Mouse (Mus musculus) midbrain, embryonic 14.5 days (tissue): Measurements from ENCODE around the gene 9530077C05Rik. TPM values are rescaled to one million over a fixed set of nuclear protein-coding genes. Genes with fewer than 3 reads are reported as not detected.
"Not testable (repeated sequence)": the region's sequence is repeated elsewhere in the genome, so short reads cannot be mapped to it uniquely, and the experiment has no call there.

Source experiments
- ATAC-seq: fragments of 200-750 bp; cut with Nextera tagmentation; 2 replicates; pipeline ENCODE4 v1.8.0; 2017; ENCODE audit warnings: moderate number of reproducible peaks, moderate library complexity; ENCODE audit not compliant: low FRiP score, low TSS enrichment
- DNase-seq: peaks from one replicate; pipeline ENCODE4 v3.0.0-alpha.2; 2015
- H3K27ac ChIP-seq: fragments of 300-500 bp; sonication (generic); replicated peaks from 2 replicates; pipeline ENCODE4 v1.5.1; 2014; ENCODE audit warnings: mild to moderate bottlenecking, low read depth, low read length, moderate library complexity
- H3K27me3 ChIP-seq: fragments of 300-500 bp; sonication (generic); 2 replicates; pipeline ENCODE4 v1.6.1; 2014; ENCODE audit warnings: low read length, control low read depth, mixed read lengths; ENCODE audit not compliant: control insufficient read depth, insufficient read depth
- H3K36me3 ChIP-seq: fragments of 300-500 bp; sonication (generic); 2 replicates; pipeline ENCODE4 v1.6.1; 2014; ENCODE audit warnings: low read length, control low read depth; ENCODE audit not compliant: control insufficient read depth, insufficient read depth
- H3K4me1 ChIP-seq: fragments of 300-500 bp; sonication (generic); 2 replicates; pipeline ENCODE4 v1.6.1; 2014; ENCODE audit warnings: mild to moderate bottlenecking, antibody characterized with exemption, low read length, control low read depth; ENCODE audit not compliant: control insufficient read depth, insufficient read depth
- H3K4me2 ChIP-seq: fragments of 300-500 bp; sonication (generic); 2 replicates; pipeline ENCODE4 v1.6.1; 2014; ENCODE audit warnings: mild to moderate bottlenecking, low read length, moderate library complexity
- H3K4me3 ChIP-seq: fragments of 300-500 bp; sonication (generic); replicated peaks from 2 replicates; pipeline ENCODE4 v1.5.1; 2014; ENCODE audit warnings: low read depth, low read length
- H3K9ac ChIP-seq: fragments of 300-500 bp; sonication (generic); replicated peaks from 2 replicates; pipeline ENCODE4 v1.6.1; 2014; ENCODE audit warnings: mild to moderate bottlenecking, low read length, moderate library complexity
- H3K9me3 ChIP-seq: fragments of 300-500 bp; sonication (generic); 2 replicates; pipeline ENCODE4 v1.6.1; 2016; ENCODE audit warnings: low read length, control low read depth, mixed read lengths; ENCODE audit not compliant: control insufficient read depth
- WGBS: fragments of 180-500 bp; shearing (Covaris S2); extraction: QIAGEN DNeasy Blood & Tissue Kit; methylation state at CpG from one replicate; pipeline ENCODE4 v1.1.7; 2014; 5-methylcytosine and 5-hydroxymethylcytosine counted together
- polyA plus RNA-seq: library from polyadenylated mRNA; unstranded; fragments of >200 nt; fragmentation: Nextera tagmentation; extraction: Ambion mirVana; gene quantifications from 2 replicates; pipeline ENCODE4 v1.2.1, GENCODE M21; 2014

9530077C05Rik gene
- polyA plus RNA-seq, 1 experiment from 2014 or later = 15.7 TPM

GRCm38 (mm10) chr9:22388401-22388980 is 22.8 kb upstream of the 9530077C05Rik start:
- Histone ChIP-seq H3K36me3 (no peaks in the 10 kb centered on the region), H3K27ac (peak overlapping the region; percentile 74), H3K9me3 (no peaks in the 10 kb centered on the region), H3K9ac (peak overlapping the region; percentile 73), H3K4me1 (peaks cover 5% of the 10 kb centered on the region; the same call in 1 of the 2 replicates), H3K4me2 (peak overlapping the region; percentile 96), H3K4me3 (peak overlapping the region; percentile 66), H3K27me3 (no peaks in the 10 kb centered on the region)
- under 1% methylated on average over 41 of the region's 41 CpGs for WGBS
- ATAC-seq (peak; percentile 79), DNase-seq (peak; percentile 76)

GRCm38 (mm10) chr9:22389021-22389476 is 22.3 kb upstream of the 9530077C05Rik start, which contains the start of gene Anln:
Gene Anln, minus strand, starts transcription at chr9:22389188.
- Histone ChIP-seq H3K4me2 (peak within 1 kb of the TSS; percentile 96), H3K27ac (peak within 1 kb of the TSS; percentile 74), H3K4me3 (peak within 1 kb of the TSS; percentile 66), H3K9me3 (no peaks in the 10 kb centered on the region), H3K27me3 (no peaks in the 10 kb centered on the region), H3K36me3 (no peaks in the 10 kb centered on the region), H3K9ac (peak within 1 kb of the TSS; percentile 73), H3K4me1 (peaks cover 5% of the 10 kb centered on the region; the same call in 1 of the 2 replicates)
- under 1% methylated on average over 42 of the region's 44 CpGs for WGBS
- DNase-seq = peak; percentile 95
- ATAC-seq = peak; percentile 95

- H3K9me3 ChIP-seq = no peaks in the 10 kb centered on the region
- H3K27ac ChIP-seq = no peak overlapping the region
- ATAC-seq = no peak
- 72% methylated on average over 6 of the region's 6 CpGs for WGBS
- peaks cover 5% of the 10 kb centered on the region; the same call in 1 of the 2 replicates for H3K4me1 ChIP-seq
- H3K9ac ChIP-seq = no peak overlapping the region
- H3K36me3 ChIP-seq = no peaks in the 10 kb centered on the region
- no peaks in the 10 kb centered on the region for H3K27me3 ChIP-seq
- no peak overlapping the region; the same call in 1 of the 2 replicates for H3K4me3 ChIP-seq
- peak overlapping the region; percentile 96 for H3K4me2 ChIP-seq
- DNase-seq = no peak
These were observed 21.5 kb upstream of the 9530077C05Rik start for GRCm38 (mm10) chr9:22389736-22390245.

GRCm38 (mm10) chr9:22390390-22390789 is 20.9 kb upstream of the 9530077C05Rik start:
- 92% methylated on average over 5 of the region's 5 CpGs for WGBS
- Histone ChIP-seq H3K4me3 (no peak overlapping the region), H3K9me3 (no peaks in the 10 kb centered on the region)

GRCm38 (mm10) chr9:22394725-22395124 is 16.6 kb upstream of the 9530077C05Rik start:
- 94% methylated on average over 2 of the region's 2 CpGs for WGBS
- Histone ChIP-seq H3K27ac (no peak overlapping the region), H3K4me3 (no peak overlapping the region), H3K9ac (no peak overlapping the region), H3K27me3 (no peaks in the 10 kb centered on the region), H3K4me2 (no peak overlapping the region), H3K4me1 (no peaks in the 10 kb centered on the region), H3K36me3 (no peaks in the 10 kb centered on the region), H3K9me3 (no peaks in the 10 kb centered on the region)
- DNase-seq = no peak
- no peak for ATAC-seq

More at GRCm38 (mm10) chr9:22390390-22390789, 20.9 kb upstream of the 9530077C05Rik start:
- Histone ChIP-seq H3K4me1 (peaks cover 5% of the 10 kb centered on the region; the same call in 1 of the 2 replicates), H3K36me3 (no peaks in the 10 kb centered on the region), H3K9ac (no peak overlapping the region), H3K27me3 (no peaks in the 10 kb centered on the region), H3K4me2 (no peak overlapping the region), H3K27ac (no peak overlapping the region)
- ATAC-seq (no peak), DNase-seq (no peak)

GRCm38 (mm10) chr9:22399021-22399420 is 12.3 kb upstream of the 9530077C05Rik start:
- H3K27ac ChIP-seq = no peak overlapping the region
- no peak overlapping the region for H3K4me3 ChIP-seq
- ATAC-seq = no peak
- 84% methylated on average over 4 of the region's 4 CpGs for WGBS
- DNase-seq = no peak
- no peak overlapping the region for H3K9ac ChIP-seq
- no peaks in the 10 kb centered on the region for H3K9me3 ChIP-seq
- no peaks in the 10 kb centered on the region for H3K27me3 ChIP-seq
- no peaks in the 10 kb centered on the region for H3K4me1 ChIP-seq
- no peaks in the 10 kb centered on the region for H3K36me3 ChIP-seq
- H3K4me2 ChIP-seq = no peak overlapping the region

GRCm38 (mm10) chr9:22402001-22402400 is 9.3 kb upstream of the 9530077C05Rik start:
- no peak overlapping the region for H3K4me2 ChIP-seq
- no peaks in the 10 kb centered on the region for H3K36me3 ChIP-seq
- ATAC-seq = no peak
- H3K4me1 ChIP-seq = no peaks in the 10 kb centered on the region
- no peak for DNase-seq
- no peak overlapping the region for H3K9ac ChIP-seq
- no peaks in the 10 kb centered on the region for H3K9me3 ChIP-seq
- H3K27me3 ChIP-seq = no peaks in the 10 kb centered on the region
- H3K4me3 ChIP-seq = no peak overlapping the region
- 92% methylated on average over 6 of the region's 6 CpGs for WGBS
- H3K27ac ChIP-seq = no peak overlapping the region

- Histone ChIP-seq H3K36me3 (no peaks in the 10 kb centered on the region), H3K9ac (no peak overlapping the region), H3K4me2 (no peak overlapping the region), H3K27ac (no peak overlapping the region), H3K9me3 (no peaks in the 10 kb centered on the region), H3K4me1 (no peaks in the 10 kb centered on the region), H3K27me3 (no peaks in the 10 kb centered on the region), H3K4me3 (no peak overlapping the region)
- 81% methylated on average over 3 of the region's 3 CpGs for WGBS
- DNase-seq (no peak), ATAC-seq (no peak)
These were observed 8.3 kb upstream of the 9530077C05Rik start for GRCm38 (mm10) chr9:22402976-22403375.

- not testable (repeated sequence) for ATAC-seq
- 70% methylated on average over 2 of the region's 2 CpGs for WGBS
These were observed 7.8 kb upstream of the 9530077C05Rik start for GRCm38 (mm10) chr9:22403501-22403900.

More at GRCm38 (mm10) chr9:22403501-22403900, 7.8 kb upstream of the 9530077C05Rik start:
- not testable (repeated sequence) for H3K27me3 ChIP-seq, H3K4me3 ChIP-seq, H3K9ac ChIP-seq, H3K36me3 ChIP-seq, H3K9me3 ChIP-seq, H3K27ac ChIP-seq, DNase-seq, H3K4me2 ChIP-seq, H3K4me1 ChIP-seq
